Mouse (Mus musculus) intestine, postnatal 0 days (tissue): ENCODE measurements around the gene Prkaca. TPM values are rescaled to one million over a fixed set of nuclear protein-coding genes. Genes with fewer than 3 reads are reported as not detected.

Experiments used
- ATAC-seq: fragments of 200-750 bp; cut with Nextera tagmentation; 2 replicates; pipeline ENCODE4 v1.8.0; 2017; ENCODE audit warnings: mild to moderate bottlenecking, moderate TSS enrichment, moderate library complexity
- H3K27ac ChIP-seq: fragments of 300-500 bp; sonication (generic); 2 replicates; pipeline ENCODE4 v1.5.1; 2014; ENCODE audit warnings: mild to moderate bottlenecking, low read depth, low read length, moderate library complexity
- H3K27me3 ChIP-seq: fragments of 300-500 bp; sonication (generic); replicated peaks from 2 replicates; pipeline ENCODE4 v1.6.1; 2014; ENCODE audit warnings: low read length, mixed read lengths; ENCODE audit not compliant: control insufficient read depth, insufficient read depth
- H3K36me3 ChIP-seq: fragments of 300-500 bp; sonication (generic); 2 replicates; pipeline ENCODE4 v1.6.1; 2014; ENCODE audit warnings: mild to moderate bottlenecking, moderate library complexity; ENCODE audit not compliant: control insufficient read depth, insufficient read depth
- H3K4me1 ChIP-seq: fragments of 300-500 bp; sonication (generic); replicated peaks from 2 replicates; pipeline ENCODE4 v1.6.1; 2014; ENCODE audit warnings: antibody characterized with exemption, low read length, mixed read lengths; ENCODE audit not compliant: control insufficient read depth, insufficient read depth
- H3K4me2 ChIP-seq: fragments of 300-500 bp; sonication (generic); replicated peaks from 2 replicates; pipeline ENCODE4 v1.6.1; 2014; ENCODE audit warnings: low read depth, mild to moderate bottlenecking, moderate library complexity
- H3K4me3 ChIP-seq: fragments of 300-500 bp; sonication (generic); 2 replicates; pipeline ENCODE4 v1.5.1; 2014; ENCODE audit warnings: low read depth, low read length
- H3K9ac ChIP-seq: fragments of 300-500 bp; sonication (generic); 2 replicates; pipeline ENCODE4 v1.6.1; 2014; ENCODE audit warnings: mild to moderate bottlenecking, low read depth, low read length
- H3K9me3 ChIP-seq: fragments of 300-500 bp; sonication (generic); 2 replicates; pipeline ENCODE4 v1.6.1; 2016; ENCODE audit warnings: mixed run types; ENCODE audit not compliant: control insufficient read depth
- CTCF ChIP-seq: sonication (generic); IDR thresholded peaks from 2 replicates; pipeline ENCODE4 v1.5.1; 2016; ENCODE audit warnings: low read depth, mild to moderate bottlenecking, control low read depth, antibody characterized with exemption, moderate library complexity
- WGBS: fragments of 180-500 bp; shearing (Covaris S2); extraction: QIAGEN DNeasy Blood & Tissue Kit; methylation state at CpG from one replicate; pipeline ENCODE4 v1.1.7; 2014; 5-methylcytosine and 5-hydroxymethylcytosine counted together
- polyA plus RNA-seq: library from polyadenylated mRNA; unstranded; fragments of >200 nt; fragmentation: Nextera tagmentation; extraction: Ambion mirVana; gene quantifications from 2 replicates; pipeline ENCODE4 v1.2.1, GENCODE M21; 2015

The Prkaca gene
- polyA plus RNA-seq, 1 experiment from 2014 or later, result 70.7 TPM

DNA sequence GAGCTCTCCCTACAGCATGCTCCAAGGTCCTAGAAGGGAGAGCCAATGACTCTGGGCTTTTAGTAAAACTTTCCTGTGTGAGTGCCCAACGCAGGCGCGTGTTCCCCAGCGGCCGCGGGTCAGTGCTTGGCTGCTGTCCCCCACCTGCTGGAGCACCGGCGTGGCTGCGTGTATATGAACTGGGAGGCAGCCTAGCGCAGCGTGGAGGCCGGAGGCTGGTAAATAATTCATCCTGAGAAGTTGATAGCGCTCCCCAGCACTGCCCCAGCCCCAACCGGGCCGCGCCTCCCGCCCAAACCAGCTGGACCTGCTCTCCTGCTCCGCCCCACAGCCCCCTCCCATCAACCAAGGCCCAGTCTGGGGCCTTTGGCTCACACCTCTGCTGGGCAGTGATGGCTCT, 48.3 kb downstream of the Prkaca start, which contains the start of gene Palm3:
Gene Palm3 (plus strand): TSS at position 376 of the 400 bp plus-strand sequence.
- Histone ChIP-seq H3K4me2 (peak within 1 kb of the TSS; percentile 43), H3K4me3 (no peak within 1 kb of the TSS), H3K9me3 (no peaks in the 10 kb centered on the region), H3K4me1 (peaks cover 15% of the 10 kb centered on the region; the same call in 1 of the 2 replicates), H3K27ac (no peak within 1 kb of the TSS), H3K27me3 (no peaks in the 10 kb centered on the region; the same call in 1 of the 2 replicates), H3K9ac (no peak within 1 kb of the TSS), H3K36me3 (no peaks in the 10 kb centered on the region)
- ATAC-seq, result peak; percentile 39
- WGBS, result 9% methylated on average over 18 of the region's 18 CpGs
- TF ChIP-seq CTCF, result peak; percentile 36

DNA sequence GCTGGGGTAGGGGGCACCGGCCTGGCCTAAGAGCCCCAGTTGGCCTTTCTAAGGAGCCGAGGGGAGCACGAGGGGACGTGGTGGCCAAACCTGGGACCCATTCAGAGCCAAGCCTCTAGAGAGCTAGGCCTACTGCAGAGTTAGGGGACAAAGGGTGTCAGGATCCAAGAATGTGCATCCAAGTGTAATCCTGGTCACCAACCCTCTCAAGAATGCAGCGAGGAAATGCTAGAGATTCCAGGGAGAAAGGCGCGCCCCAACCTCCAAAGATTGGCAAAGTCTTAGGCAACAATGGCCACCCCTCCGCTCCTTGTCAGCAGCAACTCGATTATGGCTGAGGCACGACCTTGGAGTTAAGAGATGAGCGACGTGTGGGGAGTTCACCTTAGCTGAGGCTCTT, 48.8 kb downstream of the Prkaca start:
- H3K4me1 ChIP-seq, result peaks cover 15% of the 10 kb centered on the region; the same call in 1 of the 2 replicates
- H3K4me2 ChIP-seq, result peak overlapping the region; percentile 43
- no peak for TF ChIP-seq CTCF
- 29% methylated on average over 12 of the region's 12 CpGs for WGBS
- H3K27me3 ChIP-seq, result peaks cover 4% of the 10 kb centered on the region; the same call in 1 of the 2 replicates
- no peak for ATAC-seq
- H3K27ac ChIP-seq, result no peak overlapping the region
- H3K4me3 ChIP-seq, result no peak overlapping the region
- no peaks in the 10 kb centered on the region for H3K9me3 ChIP-seq
- no peak overlapping the region for H3K9ac ChIP-seq
- H3K36me3 ChIP-seq, result no peaks in the 10 kb centered on the region

DNA sequence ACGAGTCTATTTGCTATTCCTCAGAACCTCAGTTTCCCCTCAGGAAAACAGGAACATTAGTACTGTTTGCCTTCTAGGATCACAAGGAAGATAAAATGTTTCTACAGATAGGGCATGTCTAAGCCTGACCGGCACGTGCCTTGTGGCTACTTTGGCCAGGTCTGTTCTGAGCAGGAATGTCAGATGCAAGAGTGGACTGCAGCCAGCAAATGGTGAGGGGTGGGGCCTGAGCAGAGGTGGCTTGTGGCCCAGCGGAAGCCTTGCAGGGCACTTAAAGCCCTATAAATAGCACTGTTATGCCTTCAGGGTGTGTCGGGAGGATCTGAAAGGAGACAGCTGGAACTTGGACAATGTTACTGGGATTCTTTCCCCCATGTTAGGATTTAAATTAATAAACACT, 50.3 kb downstream of the Prkaca start:
- Histone ChIP-seq H3K9me3 (no peaks in the 10 kb centered on the region), H3K9ac (no peak overlapping the region), H3K4me3 (no peak overlapping the region), H3K4me2 (no peak overlapping the region), H3K4me1 (peaks cover 15% of the 10 kb centered on the region; the same call in 1 of the 2 replicates), H3K27me3 (peaks cover 7% of the 10 kb centered on the region; the same call in 1 of the 2 replicates), H3K36me3 (no peaks in the 10 kb centered on the region), H3K27ac (no peak overlapping the region)
- no peak for ATAC-seq
- WGBS, result 3% methylated on average over 5 of the region's 5 CpGs
- TF ChIP-seq CTCF, result no peak

DNA sequence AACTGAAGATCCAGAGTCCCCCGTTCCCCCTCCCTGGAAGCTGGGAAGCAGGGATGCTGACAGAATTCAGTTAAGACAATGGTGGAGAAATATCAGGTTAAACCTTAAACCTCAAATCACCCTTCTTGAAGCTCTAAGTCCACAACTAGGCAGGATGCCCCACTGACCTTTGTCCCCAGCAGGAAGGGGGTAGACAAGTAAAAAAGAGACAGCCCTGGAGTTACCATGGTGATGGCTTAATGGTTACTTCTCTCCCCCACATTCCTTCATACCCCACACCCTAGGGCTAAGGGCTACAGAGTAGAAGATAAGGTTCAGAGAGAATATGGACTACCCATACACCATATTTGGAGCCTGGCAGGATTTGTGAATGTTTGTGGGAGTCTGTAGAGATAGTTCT, 50.8 kb downstream of the Prkaca start:
- Histone ChIP-seq H3K27ac (no peak overlapping the region), H3K36me3 (no peaks in the 10 kb centered on the region), H3K4me1 (peaks cover 15% of the 10 kb centered on the region; the same call in 1 of the 2 replicates), H3K27me3 (peaks cover 7% of the 10 kb centered on the region; the same call in 1 of the 2 replicates), H3K9me3 (no peaks in the 10 kb centered on the region), H3K4me2 (no peak overlapping the region), H3K9ac (no peak overlapping the region), H3K4me3 (no peak overlapping the region)
- ATAC-seq, result no peak
- WGBS, result 25% methylated on average over 1 of the region's 1 CpGs
- no peak for TF ChIP-seq CTCF

DNA sequence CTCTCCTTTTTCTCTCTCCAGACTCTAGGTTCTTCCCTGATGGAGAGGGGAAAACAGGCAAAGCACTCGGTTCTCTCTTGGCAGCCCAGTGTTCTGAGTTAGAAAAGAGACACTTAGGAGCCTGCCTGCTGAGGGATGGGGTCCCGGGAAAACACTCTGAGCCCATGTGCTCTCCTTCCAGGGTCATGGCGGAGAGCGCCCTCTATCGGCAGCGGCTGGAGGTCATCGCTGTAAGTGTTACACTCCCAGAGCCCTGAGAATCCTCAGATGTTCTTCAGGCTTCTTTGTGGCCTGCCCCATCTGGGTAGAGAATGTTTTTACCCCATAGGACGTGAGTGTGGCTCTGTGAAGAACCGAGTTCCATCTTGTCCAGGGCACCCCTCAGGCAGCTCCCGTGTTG, 51.4 kb downstream of the Prkaca start:
- no peaks in the 10 kb centered on the region for H3K9me3 ChIP-seq
- WGBS, result 19% methylated on average over 10 of the region's 10 CpGs
- no peak overlapping the region for H3K4me3 ChIP-seq
- no peak overlapping the region for H3K4me2 ChIP-seq
- peak; percentile 81 for TF ChIP-seq CTCF
- peaks cover 7% of the 10 kb centered on the region; the same call in 1 of the 2 replicates for H3K27me3 ChIP-seq
- peaks cover 15% of the 10 kb centered on the region; the same call in 1 of the 2 replicates for H3K4me1 ChIP-seq
- no peak overlapping the region for H3K9ac ChIP-seq
- H3K27ac ChIP-seq, result no peak overlapping the region
- no peak for ATAC-seq
- H3K36me3 ChIP-seq, result no peaks in the 10 kb centered on the region

DNA sequence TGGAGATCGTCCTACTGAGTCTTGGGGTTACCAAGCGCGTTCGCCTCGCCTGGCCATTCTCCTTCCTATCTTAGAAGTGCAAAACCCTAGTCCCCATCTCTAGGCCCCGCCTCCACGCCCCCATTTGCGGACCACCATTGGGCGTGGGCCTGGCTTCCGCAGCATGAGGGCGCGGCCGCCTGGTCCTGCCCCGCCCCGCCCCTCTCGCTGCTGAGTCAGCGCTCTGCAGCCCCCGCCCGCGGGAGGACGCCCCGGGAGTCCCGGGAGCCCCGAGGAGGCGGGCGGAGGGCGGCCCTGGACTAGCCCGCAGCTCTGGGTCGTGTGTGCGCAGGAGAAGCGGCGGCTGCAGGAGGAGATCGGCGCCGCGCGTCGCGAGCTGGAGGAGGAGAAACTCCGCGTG, 53.1 kb downstream of the Prkaca start:
- peaks cover 15% of the 10 kb centered on the region; the same call in 1 of the 2 replicates for H3K4me1 ChIP-seq
- peak overlapping the region; percentile 68 for H3K4me2 ChIP-seq
- peak overlapping the region; percentile 29 for H3K4me3 ChIP-seq
- no peak for TF ChIP-seq CTCF
- ATAC-seq, result no peak
- 5% methylated on average over 41 of the region's 41 CpGs for WGBS
- H3K9ac ChIP-seq, result no peak overlapping the region
- no peak overlapping the region for H3K27ac ChIP-seq
- peaks cover 7% of the 10 kb centered on the region; the same call in 1 of the 2 replicates for H3K27me3 ChIP-seq
- no peaks in the 10 kb centered on the region for H3K9me3 ChIP-seq
- H3K36me3 ChIP-seq, result no peaks in the 10 kb centered on the region

DNA sequence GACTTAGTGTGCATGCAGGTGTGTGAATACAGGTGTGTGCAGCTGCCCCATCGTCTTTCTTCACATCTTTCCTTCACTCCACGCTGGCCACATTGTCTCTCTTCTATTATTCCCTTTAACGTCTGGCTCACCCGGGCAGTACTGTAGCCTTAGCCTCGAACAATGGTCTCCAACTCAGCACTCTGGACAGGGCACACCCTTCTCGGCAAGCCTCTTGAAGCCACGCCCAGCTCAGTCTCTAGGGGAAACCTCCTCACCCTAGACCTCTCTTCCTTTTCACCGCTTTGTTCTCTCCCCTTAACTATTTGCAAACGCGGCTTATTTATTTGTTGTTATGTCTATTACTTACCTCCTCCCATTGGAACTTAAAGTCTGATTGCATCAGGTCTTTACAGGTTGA, 54.7 kb downstream of the Prkaca start:
- Histone ChIP-seq H3K27me3 (peaks cover 7% of the 10 kb centered on the region; the same call in 1 of the 2 replicates), H3K9ac (no peak overlapping the region), H3K9me3 (no peaks in the 10 kb centered on the region), H3K4me2 (no peak overlapping the region), H3K27ac (no peak overlapping the region), H3K4me1 (peaks cover 12% of the 10 kb centered on the region; the same call in 1 of the 2 replicates), H3K36me3 (no peaks in the 10 kb centered on the region), H3K4me3 (no peak overlapping the region)
- TF ChIP-seq CTCF, result no peak
- WGBS, result 21% methylated on average over 10 of the region's 10 CpGs
- ATAC-seq, result no peak
